Mouse (Mus musculus): Measurements from ENCODE around the gene Ankar.

The Ankar gene

GRCm38 (mm10) chr1:72711684-72712083 lies 11.3 kb upstream of the Ankar start:
- no peak for DNase-seq (ENCODE audit: low read depth in 2 of 2, low spot score in 2 of 2)

- peak; percentile 91 to 93 for DNase-seq (ENCODE audit: low read depth in 2 of 2, low spot score in 2 of 2)
Observed at GRCm38 (mm10) chr1:72710753-72711653, 10.6 kb upstream of the Ankar start, which contains the start of gene Rpl37a. TSS of gene Rpl37a (plus strand) at chr1:72711290.

- DNase-seq (ENCODE audit: low read depth in 2 of 2, low spot score in 2 of 2) = no peak
Observed at GRCm38 (mm10) chr1:72707525-72707924, 7.1 kb upstream of the Ankar start.

- DNase-seq (ENCODE audit: low read depth in 2 of 2, low spot score in 2 of 2) = no peak
Observed at GRCm38 (mm10) chr1:72698651-72699050, 1.7 kb downstream of the Ankar start.

- no peak for DNase-seq (ENCODE audit: low read depth in 2 of 2, low spot score in 2 of 2)
Observed at GRCm38 (mm10) chr1:72696256-72696655, 4.1 kb downstream of the Ankar start.

GRCm38 (mm10) chr1:72673070-72673469 lies 27.3 kb downstream of the Ankar start:
- DNase-seq (ENCODE audit: low read depth in 2 of 2, low spot score in 2 of 2) = no peak

- no peak for DNase-seq (ENCODE audit: low read depth in 2 of 2, low spot score in 2 of 2)
Observed at GRCm38 (mm10) chr1:72640658-72641410, 59.5 kb downstream of the Ankar start.

GRCm38 (mm10) chr1:72635221-72635620 lies 65.2 kb downstream of the Ankar start:
- no peak for DNase-seq (ENCODE audit: low read depth in 2 of 2, low spot score in 2 of 2)

- DNase-seq (ENCODE audit: low read depth in 2 of 2, low spot score in 2 of 2) = no peak
Observed at GRCm38 (mm10) chr1:72612172-72612571, 88.2 kb downstream of the Ankar start.

GRCm38 (mm10) chr1:72609887-72610877 lies 90.2 kb downstream of the Ankar start:
- no peak for DNase-seq (ENCODE audit: low read depth in 2 of 2, low spot score in 2 of 2)

GRCm38 (mm10) chr1:72609129-72609528 lies 91.2 kb downstream of the Ankar start:
- DNase-seq (ENCODE audit: low read depth in 2 of 2, low spot score in 2 of 2) = no peak

GRCm38 (mm10) chr1:72606186-72606673 lies 94.1 kb downstream of the Ankar start:
- DNase-seq (ENCODE audit: low read depth in 2 of 2, low spot score in 2 of 2) = no peak

GRCm38 (mm10) chr1:72602803-72603202 lies 97.6 kb downstream of the Ankar start:
- no peak for DNase-seq (ENCODE audit: low read depth in 2 of 2, low spot score in 2 of 2)

GRCm38 (mm10) chr1:72602186-72602585 lies 98.2 kb downstream of the Ankar start:
- DNase-seq (ENCODE audit: low read depth in 2 of 2, low spot score in 2 of 2) = no peak

- DNase-seq (ENCODE audit: low read depth in 2 of 2, low spot score in 2 of 2) = no peak
Observed at GRCm38 (mm10) chr1:72601233-72601632, 99.1 kb downstream of the Ankar start.

- no peak for DNase-seq (ENCODE audit: low read depth in 2 of 2, low spot score in 2 of 2)
Observed at GRCm38 (mm10) chr1:72600778-72601177, 99.6 kb downstream of the Ankar start.

GRCm38 (mm10) chr1:72599146-72600101 lies 101.0 kb downstream of the Ankar start:
- no peak for DNase-seq (ENCODE audit: low read depth in 2 of 2, low spot score in 2 of 2)

GRCm38 (mm10) chr1:72596231-72596630 lies 104.1 kb downstream of the Ankar start:
- DNase-seq (ENCODE audit: low read depth in 2 of 2, low spot score in 2 of 2) = no peak

- no peak for DNase-seq (ENCODE audit: low read depth in 2 of 2, low spot score in 2 of 2)
Observed at GRCm38 (mm10) chr1:72595686-72596085, 104.7 kb downstream of the Ankar start.
